Mouse (Mus musculus) heart, adult 2 months (tissue): ENCODE results near the gene Ribc2.

Experiments used
- CTCF ChIP-seq: fragments of 200-600 bp; IDR thresholded peaks from 2 replicates; pipeline ENCODE4 v1.8.1; 2022; ENCODE audit warnings: antibody characterized with exemption, mild to moderate bottlenecking, moderate library complexity
- EP300 ChIP-seq: fragments of 200-500 bp; IDR thresholded peaks from 2 replicates; pipeline ENCODE4 v1.6.1; 2011; ENCODE audit warnings: low read depth, low read length, control low read depth; ENCODE audit not compliant: insufficient read depth
- POLR2A ChIP-seq: fragments of 200-500 bp; IDR thresholded peaks from 2 replicates; pipeline ENCODE4 v1.6.1; 2011; ENCODE audit warnings: mild to moderate bottlenecking, low read depth, low read length, control low read depth; ENCODE audit not compliant: insufficient read depth

DNA sequence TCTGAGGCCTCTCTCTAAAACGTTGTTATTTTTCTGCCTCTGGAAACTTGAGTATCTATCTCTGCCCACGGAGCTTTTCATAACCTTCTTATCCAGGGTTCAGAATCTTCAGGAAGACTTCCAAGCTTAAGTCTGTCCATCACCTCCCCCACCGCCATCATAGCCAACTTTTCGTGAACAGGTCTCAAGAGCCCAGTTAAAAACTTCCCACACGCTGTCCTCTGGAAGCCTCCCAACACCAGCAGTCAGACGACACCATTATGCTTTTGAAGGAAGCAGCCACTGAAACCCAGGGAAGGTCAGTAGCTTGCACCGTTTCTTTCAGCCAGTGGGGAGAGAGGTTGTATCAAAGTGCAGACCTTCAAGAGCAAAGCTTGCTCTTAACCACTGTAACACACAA, 55.0 kb downstream of the Ribc2 start:
- TF ChIP-seq CTCF (no peak), POLR2A (no peak), EP300 (no peak)
